Mouse (Mus musculus) brain, embryonic 14.5 days (tissue): Measurements from ENCODE around the gene Zfp287.

Experiments used
- CTCF ChIP-seq: fragments of 200-500 bp; IDR thresholded peaks from 2 replicates; pipeline ENCODE4 v1.5.1; 2012; ENCODE audit warnings: inconsistent platforms, mild to moderate bottlenecking, moderate library complexity, borderline replicate concordance; ENCODE audit not compliant: insufficient read depth, insufficient read length; ENCODE audit errors: extremely low read depth
- POLR2A ChIP-seq: fragments of 200-500 bp; IDR thresholded peaks from 2 replicates; pipeline ENCODE4 v1.6.1; 2012; ENCODE audit warnings: mild to moderate bottlenecking, inconsistent platforms, borderline replicate concordance; ENCODE audit not compliant: poor library complexity, insufficient read depth, insufficient read length, severe bottlenecking; ENCODE audit errors: extremely low read depth

GRCm38 (mm10) chr11:62695126-62695525 is 36.6 kb downstream of the Zfp287 start:
- TF ChIP-seq POLR2A (no peak), CTCF (0 out of 2 replicates have a peak, but pooled peaks have one; percentile 2)
